Mouse (Mus musculus): ENCODE results near the gene Itk. TPM values are rescaled to one million over a fixed set of nuclear protein-coding genes. Genes with fewer than 3 reads are reported as not detected.

The Itk gene
- polyA plus RNA-seq, 1 experiment, result 125 TPM

DNA sequence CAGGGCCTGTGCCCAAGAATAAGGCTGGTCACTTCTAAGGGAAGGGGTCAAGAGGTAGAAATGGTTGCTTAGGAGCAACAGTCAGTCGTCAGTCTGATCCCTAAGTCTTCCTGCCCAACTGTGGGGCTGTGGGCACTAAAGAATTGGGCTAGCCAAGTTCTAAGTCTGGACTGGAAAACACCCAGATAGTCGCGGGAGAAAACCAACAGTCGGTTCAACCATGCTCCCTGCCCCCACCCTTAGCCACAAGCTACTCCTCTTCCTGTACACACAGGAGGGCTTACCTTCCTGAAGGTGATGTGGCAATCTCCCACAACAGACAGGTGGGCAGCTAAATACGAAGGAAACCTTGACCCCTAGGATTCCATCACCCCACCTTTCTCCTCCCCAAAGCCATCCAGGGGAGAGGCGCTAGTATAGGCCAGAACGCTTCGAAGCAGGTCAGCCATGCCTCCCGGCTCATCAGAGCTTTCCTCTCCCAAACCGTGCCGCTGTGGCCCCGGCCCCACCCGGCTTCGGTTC lies 78.1 kb downstream of the Itk start:
- Histone ChIP-seq H3K27me3 (ENCODE audit: control insufficient read depth, insufficient read depth, low read length) (no peaks in the 10 kb centered on the region), H3K4me1 (replicated peaks; ENCODE audit: control insufficient read depth, insufficient read depth, low read length) (peaks cover 43% of the 10 kb centered on the region), H3K27ac (ENCODE audit: control insufficient read depth, insufficient read depth, low read length) (peak overlapping the region; percentile 65), H3K4me3 (ENCODE audit: control insufficient read depth, insufficient read depth, low read length) (peak overlapping the region; percentile 91), H3K36me3 (ENCODE audit: control insufficient read depth, insufficient read depth, low read length) (no peaks in the 10 kb centered on the region)
- WGBS, result 2% methylated on average over 14 of the region's 14 CpGs
- no peak for TF ChIP-seq POLR2A (IDR thresholded peaks at IDR 0.05; ENCODE audit: control insufficient read depth, extremely low read depth, insufficient read depth, low read length, poor library complexity)
- TF ChIP-seq CTCF (IDR thresholded peaks at IDR 0.05; ENCODE audit: borderline replicate concordance, control insufficient read depth, extremely low read depth, insufficient read depth, low read length, poor library complexity), result no peak
- DNase-seq, result peak; percentile 73

DNA sequence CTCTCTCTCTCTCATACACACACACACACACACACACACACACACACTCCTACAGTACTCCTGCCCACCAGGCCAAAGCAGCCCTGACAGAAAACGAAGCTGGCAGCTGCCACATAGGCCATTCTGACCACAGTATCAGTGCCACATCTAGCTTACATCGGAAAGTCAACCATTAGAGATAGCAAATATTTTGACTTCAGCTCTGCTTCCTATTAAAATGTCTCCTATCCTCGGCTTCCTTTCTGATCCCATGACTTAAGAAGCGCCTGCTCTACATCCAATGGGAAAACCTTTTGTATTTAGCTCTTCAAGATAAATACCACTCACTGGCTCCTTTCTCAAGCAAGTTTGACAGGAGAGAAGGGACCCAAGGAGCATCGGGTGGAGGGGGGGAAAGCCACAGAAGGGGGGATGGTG lies 78.7 kb downstream of the Itk start:
- no peak for DNase-seq
- H3K36me3 ChIP-seq (ENCODE audit: control insufficient read depth, insufficient read depth, low read length), result no peaks in the 10 kb centered on the region
- H3K27me3 ChIP-seq (ENCODE audit: control insufficient read depth, insufficient read depth, low read length), result no peaks in the 10 kb centered on the region
- 14% methylated on average over 5 of the region's 5 CpGs for WGBS
- peak overlapping the region; percentile 91 for H3K4me3 ChIP-seq (ENCODE audit: control insufficient read depth, insufficient read depth, low read length)
- H3K27ac ChIP-seq (ENCODE audit: control insufficient read depth, insufficient read depth, low read length), result peak overlapping the region; percentile 65
- H3K4me1 ChIP-seq (replicated peaks; ENCODE audit: control insufficient read depth, insufficient read depth, low read length), result peaks cover 49% of the 10 kb centered on the region
- no peak for TF ChIP-seq POLR2A (IDR thresholded peaks at IDR 0.05; ENCODE audit: control insufficient read depth, extremely low read depth, insufficient read depth, low read length, poor library complexity)
- no peak for TF ChIP-seq CTCF (IDR thresholded peaks at IDR 0.05; ENCODE audit: borderline replicate concordance, control insufficient read depth, extremely low read depth, insufficient read depth, low read length, poor library complexity)

DNA sequence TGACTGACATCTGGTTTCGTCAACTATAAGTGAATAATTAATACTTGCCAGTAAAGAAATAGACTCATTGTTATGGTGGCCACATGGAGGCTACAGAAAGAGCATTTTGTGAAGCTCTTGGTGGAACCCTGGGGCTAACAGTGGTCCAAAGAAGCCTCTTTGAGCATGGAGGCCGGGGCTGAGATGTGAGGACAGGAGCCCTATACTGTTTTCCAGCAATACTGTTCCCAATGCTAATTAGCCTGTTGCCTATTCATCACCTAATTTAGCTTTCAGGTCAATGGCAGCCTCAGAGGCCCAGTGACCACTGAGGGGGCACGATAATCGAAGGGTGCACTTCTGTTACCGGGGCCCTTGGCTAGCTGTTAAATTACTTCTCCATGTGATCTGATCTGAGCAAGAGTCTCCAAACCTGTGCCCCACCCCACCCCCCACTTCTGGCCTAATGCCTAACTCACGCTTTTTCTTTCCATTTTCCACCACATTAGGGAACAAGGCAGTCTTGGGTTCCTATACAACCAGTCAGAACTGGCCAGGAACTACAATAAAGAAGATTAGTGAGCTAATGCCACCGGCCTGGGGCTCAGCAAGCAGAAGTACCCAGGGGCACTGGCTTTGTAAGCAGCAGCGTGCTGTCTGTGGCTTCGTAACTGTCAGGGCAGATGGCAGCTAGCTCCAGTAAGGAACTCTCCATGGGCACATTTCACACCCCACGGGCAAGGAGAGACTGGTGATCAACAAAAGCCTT lies 79.3 kb downstream of the Itk start:
- DNase-seq, result peak; percentile 34
- peak overlapping the region; percentile 65 for H3K27ac ChIP-seq (ENCODE audit: control insufficient read depth, insufficient read depth, low read length)
- 22% methylated on average over 10 of the region's 10 CpGs for WGBS
- peaks cover 56% of the 10 kb centered on the region for H3K4me1 ChIP-seq (replicated peaks; ENCODE audit: control insufficient read depth, insufficient read depth, low read length)
- no peaks in the 10 kb centered on the region for H3K27me3 ChIP-seq (ENCODE audit: control insufficient read depth, insufficient read depth, low read length)
- H3K4me3 ChIP-seq (ENCODE audit: control insufficient read depth, insufficient read depth, low read length), result peak overlapping the region; percentile 91
- TF ChIP-seq CTCF (IDR thresholded peaks at IDR 0.05; ENCODE audit: borderline replicate concordance, control insufficient read depth, extremely low read depth, insufficient read depth, low read length, poor library complexity), result no peak
- TF ChIP-seq POLR2A (IDR thresholded peaks at IDR 0.05; ENCODE audit: control insufficient read depth, extremely low read depth, insufficient read depth, low read length, poor library complexity), result no peak
- H3K36me3 ChIP-seq (ENCODE audit: control insufficient read depth, insufficient read depth, low read length), result no peaks in the 10 kb centered on the region

DNA sequence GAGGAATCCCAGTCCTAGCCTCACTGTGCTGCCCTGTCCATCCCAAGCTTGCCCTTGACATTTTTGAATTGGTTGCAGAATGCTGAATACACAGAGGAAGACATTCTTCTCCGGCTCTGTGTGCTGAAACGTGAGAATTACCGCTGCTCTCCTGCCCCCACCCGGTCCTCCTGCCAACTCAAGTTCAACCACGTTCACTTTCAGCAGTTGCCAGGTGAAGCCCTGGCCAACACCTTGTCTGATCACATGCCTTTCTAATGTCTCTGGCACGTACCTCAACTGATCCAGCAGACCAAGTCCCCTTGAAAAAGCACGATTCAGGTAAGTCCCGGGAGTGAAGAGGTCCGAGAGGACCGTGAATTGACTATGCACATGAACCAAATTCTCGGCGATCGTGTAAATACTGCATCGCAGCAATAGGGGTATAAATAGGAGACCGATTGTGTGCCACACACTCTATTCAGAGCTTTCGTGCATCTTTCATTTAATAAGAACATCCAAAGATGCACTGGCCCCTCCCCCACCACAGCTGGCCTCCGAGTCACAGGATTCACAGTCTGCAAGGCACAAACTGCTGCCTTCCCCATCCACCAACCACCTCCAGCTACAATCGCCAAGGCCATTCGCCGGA lies 80.1 kb downstream of the Itk start:
- Histone ChIP-seq H3K27me3 (ENCODE audit: control insufficient read depth, insufficient read depth, low read length) (no peaks in the 10 kb centered on the region), H3K4me1 (replicated peaks; ENCODE audit: control insufficient read depth, insufficient read depth, low read length) (peaks cover 61% of the 10 kb centered on the region), H3K27ac (ENCODE audit: control insufficient read depth, insufficient read depth, low read length) (peak overlapping the region; percentile 65), H3K36me3 (ENCODE audit: control insufficient read depth, insufficient read depth, low read length) (no peaks in the 10 kb centered on the region), H3K4me3 (ENCODE audit: control insufficient read depth, insufficient read depth, low read length) (peak overlapping the region; percentile 91)
- peak; percentile 55 for DNase-seq
- 47% methylated on average over 20 of the region's 20 CpGs for WGBS
- TF ChIP-seq CTCF (IDR thresholded peaks at IDR 0.05; ENCODE audit: borderline replicate concordance, control insufficient read depth, extremely low read depth, insufficient read depth, low read length, poor library complexity) (no peak), POLR2A (IDR thresholded peaks at IDR 0.05; ENCODE audit: control insufficient read depth, extremely low read depth, insufficient read depth, low read length, poor library complexity) (no peak)

DNA sequence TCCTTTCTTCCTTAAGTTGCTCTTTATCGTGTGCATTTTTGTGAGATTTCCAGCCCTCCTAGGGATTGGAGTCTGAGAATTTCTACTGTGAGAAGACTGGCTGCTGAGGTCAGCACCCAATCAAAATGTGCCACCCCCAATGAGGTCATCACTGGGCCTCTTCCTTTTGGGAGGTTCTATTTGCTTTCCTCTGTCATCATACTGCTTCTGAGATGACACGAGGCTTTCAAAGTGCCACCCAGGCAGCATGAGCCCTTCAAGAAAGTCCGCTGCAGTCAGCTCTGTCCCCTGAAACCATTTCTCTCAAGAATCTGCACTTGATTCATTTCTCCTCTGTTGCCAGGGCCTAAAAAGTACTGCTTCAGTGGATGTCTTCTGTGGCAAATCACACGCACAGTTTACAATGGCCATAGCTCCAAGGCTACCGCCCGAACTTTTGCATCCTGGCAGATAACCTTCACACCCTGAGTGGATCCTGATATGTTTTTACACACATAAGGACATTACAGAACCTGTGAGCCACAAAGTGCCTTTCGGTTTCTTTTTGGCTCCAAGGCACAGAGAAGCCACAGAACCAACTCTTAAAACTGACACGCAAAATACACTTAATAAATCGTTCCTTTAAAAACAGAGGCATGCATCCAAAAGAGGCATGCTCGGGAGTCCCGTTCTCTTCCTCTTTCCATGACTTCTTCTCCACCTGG lies 80.9 kb downstream of the Itk start:
- H3K4me1 ChIP-seq (replicated peaks; ENCODE audit: control insufficient read depth, insufficient read depth, low read length), result peaks cover 65% of the 10 kb centered on the region
- peak overlapping the region; percentile 83 for H3K27ac ChIP-seq (ENCODE audit: control insufficient read depth, insufficient read depth, low read length)
- WGBS, result 53% methylated on average over 11 of the region's 11 CpGs
- DNase-seq, result peak; percentile 19
- H3K36me3 ChIP-seq (ENCODE audit: control insufficient read depth, insufficient read depth, low read length), result no peaks in the 10 kb centered on the region
- 0 out of 2 replicates have a peak overlapping the region, but pooled peaks have one; percentile 91 for H3K4me3 ChIP-seq (ENCODE audit: control insufficient read depth, insufficient read depth, low read length)
- no peaks in the 10 kb centered on the region for H3K27me3 ChIP-seq (ENCODE audit: control insufficient read depth, insufficient read depth, low read length)
- TF ChIP-seq CTCF (IDR thresholded peaks at IDR 0.05; ENCODE audit: borderline replicate concordance, control insufficient read depth, extremely low read depth, insufficient read depth, low read length, poor library complexity), result no peak
- no peak for TF ChIP-seq POLR2A (IDR thresholded peaks at IDR 0.05; ENCODE audit: control insufficient read depth, extremely low read depth, insufficient read depth, low read length, poor library complexity)

GRCm38 (mm10) chr11:46307768-46308167 lies 81.5 kb downstream of the Itk start:
- DNase-seq, result peak; percentile 31
- H3K27ac ChIP-seq (ENCODE audit: control insufficient read depth, insufficient read depth, low read length), result peak overlapping the region; percentile 83
- H3K4me3 ChIP-seq (ENCODE audit: control insufficient read depth, insufficient read depth, low read length), result no peak overlapping the region
- no peaks in the 10 kb centered on the region for H3K27me3 ChIP-seq (ENCODE audit: control insufficient read depth, insufficient read depth, low read length)
- peaks cover 64% of the 10 kb centered on the region for H3K4me1 ChIP-seq (replicated peaks; ENCODE audit: control insufficient read depth, insufficient read depth, low read length)
- no peaks in the 10 kb centered on the region for H3K36me3 ChIP-seq (ENCODE audit: control insufficient read depth, insufficient read depth, low read length)
- 36% methylated on average over 7 of the region's 7 CpGs for WGBS
- no peak for TF ChIP-seq CTCF (IDR thresholded peaks at IDR 0.05; ENCODE audit: borderline replicate concordance, control insufficient read depth, extremely low read depth, insufficient read depth, low read length, poor library complexity)
- TF ChIP-seq POLR2A (IDR thresholded peaks at IDR 0.05; ENCODE audit: control insufficient read depth, extremely low read depth, insufficient read depth, low read length, poor library complexity), result no peak

Data from thymus, adult 2 months (tissue).